Mouse (Mus musculus): ENCODE data around the gene Mettl24. TPM values are rescaled to one million over a fixed set of nuclear protein-coding genes. Genes with fewer than 3 reads are reported as not detected.

The Mettl24 gene
- polyA plus RNA-seq, 1 experiment, result 1.6 TPM

- Histone ChIP-seq H3K4me1 (ENCODE audit: control insufficient read depth, insufficient read depth, low read length) (no peaks in the 10 kb centered on the region), H3K36me3 (ENCODE audit: control insufficient read depth, insufficient read depth, low read length) (no peaks in the 10 kb centered on the region), H3K27ac (ENCODE audit: insufficient read depth, low read depth, low read length) (no peak overlapping the region), H3K4me3 (ENCODE audit: insufficient read depth, low read depth, low read length) (peak overlapping the region; percentile 59), H3K27me3 (replicated peaks; ENCODE audit: control insufficient read depth, insufficient read depth, low read length) (no peaks in the 10 kb centered on the region)
- no peak for TF ChIP-seq POLR2A (IDR thresholded peaks at IDR 0.05; ENCODE audit: low read depth, low read length)
- TF ChIP-seq CTCF (conservative IDR thresholded peaks at IDR 0.05; ENCODE audit: insufficient read depth, insufficient read length, low read depth, low read length), result no peak
- 60% methylated on average over 9 of the region's 9 CpGs for WGBS
- no peak for DNase-seq
Measured at GRCm38 (mm10) chr10:40683868-40684253, 779 bp downstream of the Mettl24 start.

- WGBS, result 95% methylated on average over 7 of the region's 7 CpGs
- H3K4me3 ChIP-seq (ENCODE audit: insufficient read depth, low read depth, low read length), result no peak overlapping the region
- no peaks in the 10 kb centered on the region for H3K36me3 ChIP-seq (ENCODE audit: control insufficient read depth, insufficient read depth, low read length)
- no peak for DNase-seq
- no peak for TF ChIP-seq CTCF (conservative IDR thresholded peaks at IDR 0.05; ENCODE audit: insufficient read depth, insufficient read length, low read depth, low read length)
- TF ChIP-seq POLR2A (IDR thresholded peaks at IDR 0.05; ENCODE audit: low read depth, low read length), result no peak
- no peaks in the 10 kb centered on the region for H3K27me3 ChIP-seq (replicated peaks; ENCODE audit: control insufficient read depth, insufficient read depth, low read length)
- no peak overlapping the region for H3K27ac ChIP-seq (ENCODE audit: insufficient read depth, low read depth, low read length)
- no peaks in the 10 kb centered on the region for H3K4me1 ChIP-seq (ENCODE audit: control insufficient read depth, insufficient read depth, low read length)
Measured at GRCm38 (mm10) chr10:40684326-40684725, 1.2 kb downstream of the Mettl24 start.

- WGBS, result 73% methylated on average over 8 of the region's 8 CpGs
- Histone ChIP-seq H3K27me3 (replicated peaks; ENCODE audit: control insufficient read depth, insufficient read depth, low read length) (no peaks in the 10 kb centered on the region), H3K27ac (ENCODE audit: insufficient read depth, low read depth, low read length) (no peak overlapping the region), H3K36me3 (ENCODE audit: control insufficient read depth, insufficient read depth, low read length) (no peaks in the 10 kb centered on the region), H3K4me1 (ENCODE audit: control insufficient read depth, insufficient read depth, low read length) (no peaks in the 10 kb centered on the region), H3K4me3 (ENCODE audit: insufficient read depth, low read depth, low read length) (no peak overlapping the region)
- TF ChIP-seq POLR2A (IDR thresholded peaks at IDR 0.05; ENCODE audit: low read depth, low read length), result no peak
- no peak for TF ChIP-seq CTCF (conservative IDR thresholded peaks at IDR 0.05; ENCODE audit: insufficient read depth, insufficient read length, low read depth, low read length)
- DNase-seq, result no peak
Measured at GRCm38 (mm10) chr10:40685641-40686040, 2.6 kb downstream of the Mettl24 start.

GRCm38 (mm10) chr10:40686976-40687375 is 3.9 kb downstream of the Mettl24 start:
- no peak for DNase-seq
- TF ChIP-seq POLR2A (IDR thresholded peaks at IDR 0.05; ENCODE audit: low read depth, low read length) (no peak), CTCF (conservative IDR thresholded peaks at IDR 0.05; ENCODE audit: insufficient read depth, insufficient read length, low read depth, low read length) (no peak)
- H3K36me3 ChIP-seq (ENCODE audit: control insufficient read depth, insufficient read depth, low read length), result no peaks in the 10 kb centered on the region
- H3K4me1 ChIP-seq (ENCODE audit: control insufficient read depth, insufficient read depth, low read length), result no peaks in the 10 kb centered on the region
- no peak overlapping the region for H3K27ac ChIP-seq (ENCODE audit: insufficient read depth, low read depth, low read length)
- no peak overlapping the region for H3K4me3 ChIP-seq (ENCODE audit: insufficient read depth, low read depth, low read length)
- WGBS, result 86% methylated on average over 4 of the region's 4 CpGs
- no peaks in the 10 kb centered on the region for H3K27me3 ChIP-seq (replicated peaks; ENCODE audit: control insufficient read depth, insufficient read depth, low read length)

- no peak overlapping the region for H3K27ac ChIP-seq (ENCODE audit: insufficient read depth, low read depth, low read length)
- no peaks in the 10 kb centered on the region for H3K27me3 ChIP-seq (replicated peaks; ENCODE audit: control insufficient read depth, insufficient read depth, low read length)
- H3K4me3 ChIP-seq (ENCODE audit: insufficient read depth, low read depth, low read length), result no peak overlapping the region
- no peaks in the 10 kb centered on the region for H3K4me1 ChIP-seq (ENCODE audit: control insufficient read depth, insufficient read depth, low read length)
- TF ChIP-seq CTCF (conservative IDR thresholded peaks at IDR 0.05; ENCODE audit: insufficient read depth, insufficient read length, low read depth, low read length) (no peak), POLR2A (IDR thresholded peaks at IDR 0.05; ENCODE audit: low read depth, low read length) (no peak)
- WGBS, result 65% methylated on average over 2 of the region's 2 CpGs
- DNase-seq, result no peak
- H3K36me3 ChIP-seq (ENCODE audit: control insufficient read depth, insufficient read depth, low read length), result no peaks in the 10 kb centered on the region
Measured at GRCm38 (mm10) chr10:40687407-40687806, 4.3 kb downstream of the Mettl24 start.

GRCm38 (mm10) chr10:40688266-40688665 is 5.2 kb downstream of the Mettl24 start:
- Histone ChIP-seq H3K4me1 (ENCODE audit: control insufficient read depth, insufficient read depth, low read length) (no peaks in the 10 kb centered on the region), H3K36me3 (ENCODE audit: control insufficient read depth, insufficient read depth, low read length) (no peaks in the 10 kb centered on the region), H3K27me3 (replicated peaks; ENCODE audit: control insufficient read depth, insufficient read depth, low read length) (no peaks in the 10 kb centered on the region), H3K4me3 (ENCODE audit: insufficient read depth, low read depth, low read length) (no peak overlapping the region), H3K27ac (ENCODE audit: insufficient read depth, low read depth, low read length) (no peak overlapping the region)
- TF ChIP-seq POLR2A (IDR thresholded peaks at IDR 0.05; ENCODE audit: low read depth, low read length), result no peak
- no peak for TF ChIP-seq CTCF (conservative IDR thresholded peaks at IDR 0.05; ENCODE audit: insufficient read depth, insufficient read length, low read depth, low read length)
- 91% methylated on average over 6 of the region's 6 CpGs for WGBS
- DNase-seq, result no peak

GRCm38 (mm10) chr10:40688873-40689272 is 5.8 kb downstream of the Mettl24 start:
- Histone ChIP-seq H3K36me3 (ENCODE audit: control insufficient read depth, insufficient read depth, low read length) (no peaks in the 10 kb centered on the region), H3K27ac (ENCODE audit: insufficient read depth, low read depth, low read length) (no peak overlapping the region), H3K4me1 (ENCODE audit: control insufficient read depth, insufficient read depth, low read length) (no peaks in the 10 kb centered on the region), H3K4me3 (ENCODE audit: insufficient read depth, low read depth, low read length) (no peak overlapping the region), H3K27me3 (replicated peaks; ENCODE audit: control insufficient read depth, insufficient read depth, low read length) (no peaks in the 10 kb centered on the region)
- no peak for DNase-seq
- 75% methylated on average over 1 of the region's 1 CpGs for WGBS
- no peak for TF ChIP-seq CTCF (conservative IDR thresholded peaks at IDR 0.05; ENCODE audit: insufficient read depth, insufficient read length, low read depth, low read length)
- no peak for TF ChIP-seq POLR2A (IDR thresholded peaks at IDR 0.05; ENCODE audit: low read depth, low read length)

GRCm38 (mm10) chr10:40698652-40699051 is 15.6 kb downstream of the Mettl24 start:
- no peak for TF ChIP-seq CTCF (conservative IDR thresholded peaks at IDR 0.05; ENCODE audit: insufficient read depth, insufficient read length, low read depth, low read length)
- no peak for TF ChIP-seq POLR2A (IDR thresholded peaks at IDR 0.05; ENCODE audit: low read depth, low read length)
- H3K36me3 ChIP-seq (ENCODE audit: control insufficient read depth, insufficient read depth, low read length), result no peaks in the 10 kb centered on the region
- 58% methylated on average over 4 of the region's 4 CpGs for WGBS
- no peaks in the 10 kb centered on the region for H3K4me1 ChIP-seq (ENCODE audit: control insufficient read depth, insufficient read depth, low read length)
- no peak for DNase-seq
- H3K4me3 ChIP-seq (ENCODE audit: insufficient read depth, low read depth, low read length), result no peak overlapping the region
- H3K27ac ChIP-seq (ENCODE audit: insufficient read depth, low read depth, low read length), result no peak overlapping the region
- H3K27me3 ChIP-seq (replicated peaks; ENCODE audit: control insufficient read depth, insufficient read depth, low read length), result no peaks in the 10 kb centered on the region

Data from kidney, adult 2 months (tissue).